Mouse (Mus musculus) heart, postnatal 0 days (tissue): Measurements from ENCODE around the gene Sipa1l3. TPM values are rescaled to one million over a fixed set of nuclear protein-coding genes. Genes with fewer than 3 reads are reported as not detected.

ENCODE experiments used
- ATAC-seq: fragments of 200-750 bp; cut with Nextera tagmentation; 2 replicates; pipeline ENCODE4 v1.8.0; 2017; ENCODE audit warnings: low read depth, moderate number of reproducible peaks, moderate library complexity; ENCODE audit not compliant: insufficient read depth
- DNase-seq: peaks from one replicate; pipeline ENCODE4 v3.0.0-alpha.2; 2016; ENCODE audit warnings: low spot score
- H3K27ac ChIP-seq: fragments of 300-500 bp; sonication (generic); 2 replicates; pipeline ENCODE4 v1.5.1; 2014; ENCODE audit warnings: low read depth, mild to moderate bottlenecking
- H3K27me3 ChIP-seq: fragments of 300-500 bp; sonication (generic); 2 replicates; pipeline ENCODE4 v1.6.1; 2014; ENCODE audit warnings: low read length, mixed read lengths; ENCODE audit not compliant: control insufficient read depth, insufficient read depth
- H3K36me3 ChIP-seq: fragments of 300-500 bp; sonication (generic); replicated peaks from 2 replicates; pipeline ENCODE4 v1.6.1; 2014; ENCODE audit warnings: low read length, mixed read lengths; ENCODE audit not compliant: control insufficient read depth, insufficient read depth
- H3K4me1 ChIP-seq: fragments of 300-500 bp; sonication (generic); 2 replicates; pipeline ENCODE4 v1.6.1; 2014; ENCODE audit warnings: antibody characterized with exemption; ENCODE audit not compliant: control insufficient read depth, insufficient read depth
- H3K4me2 ChIP-seq: fragments of 300-500 bp; sonication (generic); 2 replicates; pipeline ENCODE4 v1.6.1; 2014; ENCODE audit warnings: low read depth, mild to moderate bottlenecking, low read length, moderate library complexity
- H3K4me3 ChIP-seq: fragments of 300-500 bp; sonication (generic); 2 replicates; pipeline ENCODE4 v1.5.1; 2014; ENCODE audit warnings: low read depth, low read length
- H3K9ac ChIP-seq: fragments of 300-500 bp; sonication (generic); replicated peaks from 2 replicates; pipeline ENCODE4 v1.6.1; 2014; ENCODE audit warnings: low read depth, low read length, mixed read lengths
- H3K9me3 ChIP-seq: fragments of 300-500 bp; sonication (generic); replicated peaks from 2 replicates; pipeline ENCODE4 v1.6.1; 2016; ENCODE audit warnings: low read length; ENCODE audit not compliant: control insufficient read depth
- CTCF ChIP-seq: IDR thresholded peaks from 2 replicates; pipeline ENCODE4 v1.5.1; 2016; ENCODE audit warnings: antibody characterized with exemption, control low read depth, low read depth
- EP300 ChIP-seq: IDR thresholded peaks from 2 replicates; pipeline ENCODE4 v1.6.1; 2016; ENCODE audit warnings: antibody characterized with exemption, low read depth
- WGBS: fragments of 180-500 bp; shearing (Covaris S2); extraction: QIAGEN DNeasy Blood & Tissue Kit; methylation state at CpG from one replicate; pipeline ENCODE4 v1.1.7; 2014; 5-methylcytosine and 5-hydroxymethylcytosine counted together
- polyA plus RNA-seq: library from polyadenylated mRNA; unstranded; fragments of >200 nt; fragmentation: Nextera tagmentation; extraction: Ambion mirVana; gene quantifications from 2 replicates; pipeline ENCODE4 v1.2.1, GENCODE M21; 2015
- total RNA-seq: library from RNA; depleted of rRNA; stranded (reverse); fragments of >200 nt; gene quantifications from 2 replicates; pipeline ENCODE4 v1.2.3, GENCODE M21; 2014; ENCODE audit warnings: low replicate concordance

Gene Sipa1l3
- total and polyA plus RNA-seq, 2 experiments from 2014 or later, result 1.7 to 16.2 TPM

DNA sequence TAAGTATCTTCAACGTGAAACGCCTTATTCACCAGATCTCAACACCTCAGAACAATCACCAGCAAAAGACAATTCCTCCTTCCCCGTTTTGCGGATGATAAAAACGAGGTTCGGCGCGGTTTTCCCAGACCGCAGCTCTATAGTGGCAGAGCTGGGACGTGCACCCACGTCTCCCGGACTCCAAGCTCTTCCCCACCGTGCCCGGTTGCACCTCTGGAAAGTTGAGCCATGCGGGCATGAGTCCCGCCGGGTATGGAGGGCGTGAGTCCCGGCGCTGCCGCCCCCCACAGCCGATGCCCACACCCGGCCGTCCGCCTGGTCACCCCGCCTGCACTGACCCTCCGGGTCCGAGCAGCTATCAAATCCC is 404 bp downstream of the Sipa1l3 start:
- no peak overlapping the region for H3K27ac ChIP-seq
- H3K36me3 ChIP-seq, result no peaks in the 10 kb centered on the region
- WGBS, result under 1% methylated on average over 28 of the region's 28 CpGs
- H3K4me1 ChIP-seq, result peaks cover 3% of the 10 kb centered on the region; the same call in 1 of the 2 replicates
- ATAC-seq, result peak; percentile 18; the same call in 1 of the 2 replicates
- H3K4me3 ChIP-seq, result peak overlapping the region; percentile 92
- H3K9ac ChIP-seq, result peak overlapping the region; percentile 69
- peak; percentile 15 for DNase-seq
- TF ChIP-seq EP300 (no peak), CTCF (no peak)
- no peaks in the 10 kb centered on the region for H3K9me3 ChIP-seq
- peaks cover 38% of the 10 kb centered on the region for H3K27me3 ChIP-seq
- H3K4me2 ChIP-seq, result peak overlapping the region; percentile 98

- H3K4me1 ChIP-seq, result peaks cover 4% of the 10 kb centered on the region; the same call in 1 of the 2 replicates
- TF ChIP-seq CTCF, result no peak
- no peak for TF ChIP-seq EP300
- H3K9me3 ChIP-seq, result no peaks in the 10 kb centered on the region
- ATAC-seq (no peak), DNase-seq (no peak)
- peak overlapping the region; percentile 98; the same call in 1 of the 2 replicates for H3K4me2 ChIP-seq
- no peak overlapping the region for H3K9ac ChIP-seq
- H3K27ac ChIP-seq, result no peak overlapping the region
- H3K36me3 ChIP-seq, result no peaks in the 10 kb centered on the region
- no peak overlapping the region for H3K4me3 ChIP-seq
- WGBS, result 77% methylated on average over 5 of the region's 5 CpGs
- peaks cover 43% of the 10 kb centered on the region for H3K27me3 ChIP-seq
Measured at GRCm38 (mm10) chr7:29517178-29517577, 1.3 kb downstream of the Sipa1l3 start.

GRCm38 (mm10) chr7:29515652-29516051 is 2.8 kb downstream of the Sipa1l3 start:
- Histone ChIP-seq H3K36me3 (no peaks in the 10 kb centered on the region), H3K27me3 (peaks cover 51% of the 10 kb centered on the region), H3K4me3 (no peak overlapping the region), H3K9me3 (no peaks in the 10 kb centered on the region), H3K27ac (no peak overlapping the region), H3K4me1 (peaks cover 9% of the 10 kb centered on the region; the same call in 1 of the 2 replicates), H3K9ac (no peak overlapping the region), H3K4me2 (no peak overlapping the region)
- ATAC-seq (no peak), DNase-seq (no peak)
- TF ChIP-seq EP300, result no peak
- no peak for TF ChIP-seq CTCF
- WGBS, result 86% methylated on average over 3 of the region's 3 CpGs

- TF ChIP-seq CTCF, result no peak
- TF ChIP-seq EP300, result no peak
- H3K4me1 ChIP-seq, result peaks cover 6% of the 10 kb centered on the region; the same call in 1 of the 2 replicates
- no peak overlapping the region for H3K4me3 ChIP-seq
- H3K36me3 ChIP-seq, result no peaks in the 10 kb centered on the region
- H3K9me3 ChIP-seq, result no peaks in the 10 kb centered on the region
- no peak overlapping the region for H3K4me2 ChIP-seq
- ATAC-seq, result no peak
- WGBS, result 33% methylated on average over 4 of the region's 4 CpGs
- no peak overlapping the region for H3K9ac ChIP-seq
- no peak overlapping the region for H3K27ac ChIP-seq
- H3K27me3 ChIP-seq, result peaks cover 58% of the 10 kb centered on the region
- no peak for DNase-seq
Measured at GRCm38 (mm10) chr7:29512729-29513128, 5.7 kb downstream of the Sipa1l3 start.

DNA sequence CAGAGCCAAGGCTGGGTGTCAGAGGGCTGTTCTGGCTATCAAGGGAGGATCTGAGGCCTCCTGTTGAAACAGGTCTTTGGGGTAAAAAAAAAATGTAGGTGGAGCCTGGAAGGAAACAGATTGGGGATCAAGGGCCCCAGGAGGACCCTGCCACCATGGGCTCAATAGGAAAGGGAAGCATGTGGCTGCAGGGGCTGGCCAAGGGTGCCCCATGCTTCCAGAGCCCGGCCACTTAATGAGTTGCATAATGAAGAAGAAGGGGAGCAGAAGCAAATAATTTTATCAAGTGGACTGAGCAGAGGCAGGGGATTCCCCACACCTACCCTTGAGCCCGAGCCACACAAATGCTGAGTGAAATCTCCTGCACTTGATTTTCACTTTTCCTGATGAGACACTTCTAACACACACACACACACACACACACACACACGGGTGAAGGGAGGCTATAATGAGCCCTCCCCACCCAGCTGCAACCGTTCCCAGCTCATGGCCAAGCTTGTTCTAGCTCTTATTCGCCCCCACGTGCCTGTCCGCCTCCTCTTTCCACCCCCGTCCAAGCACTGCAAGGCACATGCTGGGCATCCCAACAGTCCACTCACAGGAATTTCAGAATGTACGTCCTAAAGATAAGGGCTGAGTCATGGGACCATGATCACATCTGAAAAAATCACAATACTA is 6.7 kb downstream of the Sipa1l3 start:
- TF ChIP-seq CTCF, result no peak
- no peak for TF ChIP-seq EP300
- ATAC-seq (no peak), DNase-seq (no peak)
- Histone ChIP-seq H3K27me3 (peaks cover 55% of the 10 kb centered on the region), H3K4me1 (peaks cover 6% of the 10 kb centered on the region; the same call in 1 of the 2 replicates), H3K9ac (no peak overlapping the region), H3K36me3 (no peaks in the 10 kb centered on the region), H3K4me2 (no peak overlapping the region), H3K4me3 (no peak overlapping the region), H3K27ac (no peak overlapping the region), H3K9me3 (no peaks in the 10 kb centered on the region)
- whole genome bisulfite sequencing, result 42% methylated on average over 9 of the region's 9 CpGs
